Mouse (Mus musculus): ENCODE measurements around the gene Tsks. TPM values are rescaled to one million over a fixed set of nuclear protein-coding genes. Genes with fewer than 3 reads are reported as not detected.

Gene Tsks
- polyA plus RNA-seq, 1 experiment = not detected

GRCm38 (mm10) chr7:44970231-44970691 is 27.3 kb downstream of the Tsks start:
- Histone ChIP-seq H3K27ac (ENCODE audit: insufficient read depth, low read depth, low read length) (no peak overlapping the region), H3K4me1 (ENCODE audit: control insufficient read depth, insufficient read depth, low read length) (no peaks in the 10 kb centered on the region), H3K4me3 (ENCODE audit: insufficient read depth, low read length) (peak overlapping the region; percentile 46)
- TF ChIP-seq CTCF (IDR thresholded peaks at IDR 0.05; ENCODE audit: low read depth, low read length) (no peak), POLR2A (IDR thresholded peaks at IDR 0.05; ENCODE audit: borderline replicate concordance, low read depth, low read length) (no peak)

GRCm38 (mm10) chr7:44971142-44971541 is 28.1 kb downstream of the Tsks start:
- H3K4me1 ChIP-seq (ENCODE audit: control insufficient read depth, insufficient read depth, low read length) = no peaks in the 10 kb centered on the region
- H3K27ac ChIP-seq (ENCODE audit: insufficient read depth, low read depth, low read length) = no peak overlapping the region
- H3K4me3 ChIP-seq (ENCODE audit: insufficient read depth, low read length) = no peak overlapping the region
- TF ChIP-seq CTCF (IDR thresholded peaks at IDR 0.05; ENCODE audit: low read depth, low read length) (no peak), POLR2A (IDR thresholded peaks at IDR 0.05; ENCODE audit: borderline replicate concordance, low read depth, low read length) (no peak)

DNA sequence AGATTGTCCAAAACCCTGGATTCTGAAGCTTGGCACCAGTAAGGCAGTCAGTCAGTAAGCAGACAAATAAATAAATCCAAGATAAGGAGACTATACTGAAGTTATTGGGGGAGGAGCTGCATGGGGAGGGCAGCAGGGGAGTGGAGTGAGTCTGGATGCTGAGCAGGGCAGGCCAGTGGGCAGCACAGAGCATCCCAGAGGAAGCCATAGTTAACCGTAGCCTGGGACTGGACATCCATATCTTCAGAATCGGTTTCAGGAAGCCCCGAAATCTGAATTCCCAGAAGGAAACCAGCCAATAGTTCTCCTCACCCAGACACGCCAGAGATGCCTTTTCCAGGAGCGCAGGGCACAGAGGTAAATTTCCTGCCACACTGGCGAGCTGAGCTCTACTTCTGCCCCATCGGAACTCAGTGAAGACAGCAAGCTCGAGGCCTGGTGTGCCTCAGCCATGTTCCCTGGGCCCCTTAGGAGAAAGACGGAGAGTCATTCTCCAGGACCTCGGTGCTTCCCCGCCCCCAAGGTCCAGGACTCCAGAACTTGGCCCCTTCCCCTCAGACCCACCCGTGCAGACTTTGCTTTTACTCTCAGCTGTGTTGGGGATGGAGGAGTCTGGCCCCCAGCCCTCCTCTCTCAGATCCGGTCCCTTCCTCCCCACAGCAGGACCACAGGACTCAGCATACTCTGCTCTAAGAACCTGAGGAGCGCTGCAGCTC is 30.6 kb downstream of the Tsks start:
- no peak overlapping the region for H3K4me3 ChIP-seq (ENCODE audit: insufficient read depth, low read length)
- no peak for TF ChIP-seq CTCF (IDR thresholded peaks at IDR 0.05; ENCODE audit: low read depth, low read length)
- no peak for TF ChIP-seq POLR2A (IDR thresholded peaks at IDR 0.05; ENCODE audit: borderline replicate concordance, low read depth, low read length)
- H3K4me1 ChIP-seq (ENCODE audit: control insufficient read depth, insufficient read depth, low read length) = no peaks in the 10 kb centered on the region
- no peak overlapping the region for H3K27ac ChIP-seq (ENCODE audit: insufficient read depth, low read depth, low read length)

DNA sequence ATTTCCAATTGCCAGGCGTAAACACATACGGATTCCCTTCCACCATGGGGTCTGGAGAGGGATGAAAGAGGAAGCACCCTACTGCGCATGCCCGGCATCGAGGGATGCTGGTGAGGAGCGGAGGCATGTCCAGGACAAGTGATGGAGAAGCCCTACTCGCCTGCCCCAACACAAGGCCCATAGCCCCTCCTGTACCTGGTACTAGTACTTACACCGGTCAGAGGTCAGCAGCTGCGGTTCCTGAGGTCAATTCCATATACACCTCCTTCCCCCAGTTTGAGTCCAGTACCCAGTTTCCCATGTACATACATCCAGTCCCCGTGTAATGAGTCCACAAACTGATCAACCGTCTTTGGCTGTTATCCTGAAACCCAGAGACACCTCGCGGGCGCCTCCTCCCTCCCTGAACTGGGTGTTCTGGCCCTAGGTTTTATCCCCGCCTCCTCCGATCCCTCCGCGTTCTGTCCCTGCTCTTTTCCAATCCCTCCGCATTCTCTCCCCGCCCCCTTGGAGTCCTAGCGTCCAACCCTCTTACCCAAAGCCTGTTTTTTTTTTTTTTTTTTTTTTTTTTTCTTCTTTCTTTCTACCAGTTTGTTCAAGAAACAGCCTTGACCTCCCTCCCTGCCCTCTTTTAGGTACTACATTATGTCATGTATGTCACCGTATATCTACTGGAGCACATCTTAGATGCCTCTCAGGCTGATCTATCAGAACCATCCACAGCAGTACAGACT is 31.5 kb downstream of the Tsks start, which contains the start of gene Cpt1c:
TSS of gene Cpt1c (minus strand) at position 469 of the 734 bp plus-strand sequence.
- Histone ChIP-seq H3K4me1 (ENCODE audit: control insufficient read depth, insufficient read depth, low read length) (no peaks in the 10 kb centered on the region), H3K4me3 (ENCODE audit: insufficient read depth, low read length) (no peak within 1 kb of the TSS), H3K27ac (ENCODE audit: insufficient read depth, low read depth, low read length) (no peak within 1 kb of the TSS)
- TF ChIP-seq POLR2A (IDR thresholded peaks at IDR 0.05; ENCODE audit: borderline replicate concordance, low read depth, low read length) (no peak), CTCF (IDR thresholded peaks at IDR 0.05; ENCODE audit: low read depth, low read length) (no peak)

DNA sequence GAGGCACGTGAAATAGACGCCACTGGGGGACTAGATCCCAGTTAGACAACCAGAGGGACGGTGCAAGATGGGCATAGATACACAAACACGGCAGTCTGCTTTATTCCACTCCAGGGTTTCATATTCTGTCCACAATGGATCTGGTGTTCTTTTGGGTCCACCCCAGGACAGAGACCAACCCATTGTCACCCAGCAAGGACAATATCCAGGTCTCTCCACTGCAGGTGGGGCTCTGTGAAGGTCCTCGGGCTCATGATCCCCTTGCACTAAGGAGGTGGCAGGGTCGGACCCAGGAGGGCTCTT is 32.1 kb downstream of the Tsks start:
- no peak overlapping the region for H3K27ac ChIP-seq (ENCODE audit: insufficient read depth, low read depth, low read length)
- H3K4me1 ChIP-seq (ENCODE audit: control insufficient read depth, insufficient read depth, low read length) = no peaks in the 10 kb centered on the region
- no peak overlapping the region for H3K4me3 ChIP-seq (ENCODE audit: insufficient read depth, low read length)
- TF ChIP-seq POLR2A (IDR thresholded peaks at IDR 0.05; ENCODE audit: borderline replicate concordance, low read depth, low read length) (no peak), CTCF (IDR thresholded peaks at IDR 0.05; ENCODE audit: low read depth, low read length) (no peak)

GRCm38 (mm10) chr7:44978300-44978699 is 35.3 kb downstream of the Tsks start:
- Histone ChIP-seq H3K4me1 (ENCODE audit: control insufficient read depth, insufficient read depth, low read length) (no peaks in the 10 kb centered on the region), H3K4me3 (ENCODE audit: insufficient read depth, low read length) (no peak overlapping the region), H3K27ac (ENCODE audit: insufficient read depth, low read depth, low read length) (no peak overlapping the region)
- no peak for TF ChIP-seq POLR2A (IDR thresholded peaks at IDR 0.05; ENCODE audit: borderline replicate concordance, low read depth, low read length)
- no peak for TF ChIP-seq CTCF (IDR thresholded peaks at IDR 0.05; ENCODE audit: low read depth, low read length)

GRCm38 (mm10) chr7:44981539-44981938 is 38.5 kb downstream of the Tsks start:
- H3K4me1 ChIP-seq (ENCODE audit: control insufficient read depth, insufficient read depth, low read length) = peaks cover 6% of the 10 kb centered on the region; the same call in 1 of the 2 replicates
- H3K27ac ChIP-seq (ENCODE audit: insufficient read depth, low read depth, low read length) = no peak overlapping the region
- TF ChIP-seq POLR2A (IDR thresholded peaks at IDR 0.05; ENCODE audit: borderline replicate concordance, low read depth, low read length) = no peak
- no peak overlapping the region for H3K4me3 ChIP-seq (ENCODE audit: insufficient read depth, low read length)

DNA sequence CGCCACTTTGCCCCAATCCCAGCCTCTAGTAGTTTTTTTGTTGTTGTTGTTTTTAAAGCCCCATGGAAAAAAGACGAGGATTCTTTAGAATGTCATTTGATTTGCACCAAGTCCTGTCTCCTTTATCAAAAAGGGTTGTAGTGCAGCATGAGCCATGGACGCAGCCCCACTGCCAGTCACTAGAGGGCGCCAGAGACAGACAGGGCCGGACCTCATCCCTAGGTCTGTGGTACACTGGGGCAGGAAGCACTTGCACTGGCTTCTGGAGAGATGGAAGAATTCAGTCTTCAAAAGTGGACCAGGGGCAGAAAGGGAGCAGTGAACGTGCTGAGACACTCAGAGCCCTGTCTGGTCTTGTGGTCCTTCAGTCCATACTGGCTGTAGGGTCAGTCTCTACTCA is 40.1 kb downstream of the Tsks start:
- no peak overlapping the region for H3K27ac ChIP-seq (ENCODE audit: insufficient read depth, low read depth, low read length)

GRCm38 (mm10) chr7:44983944-44984832 is 41.2 kb downstream of the Tsks start:
- peaks cover 10% of the 10 kb centered on the region for H3K4me1 ChIP-seq (ENCODE audit: control insufficient read depth, insufficient read depth, low read length)
- TF ChIP-seq CTCF (IDR thresholded peaks at IDR 0.05; ENCODE audit: low read depth, low read length) = no peak
- no peak for TF ChIP-seq POLR2A (IDR thresholded peaks at IDR 0.05; ENCODE audit: borderline replicate concordance, low read depth, low read length)
- H3K27ac ChIP-seq (ENCODE audit: insufficient read depth, low read depth, low read length) = no peak overlapping the region
- H3K4me3 ChIP-seq (ENCODE audit: insufficient read depth, low read length) = no peak overlapping the region; the same call in 1 of the 2 replicates

More for the DNA sequence above, 40.1 kb downstream of the Tsks start:
- no peak for TF ChIP-seq POLR2A (IDR thresholded peaks at IDR 0.05; ENCODE audit: borderline replicate concordance, low read depth, low read length)
- TF ChIP-seq CTCF (IDR thresholded peaks at IDR 0.05; ENCODE audit: low read depth, low read length) = peak; percentile 67; the same call in 1 of the 2 replicates
- Histone ChIP-seq H3K4me1 (ENCODE audit: control insufficient read depth, insufficient read depth, low read length) (peaks cover 9% of the 10 kb centered on the region), H3K4me3 (ENCODE audit: insufficient read depth, low read length) (no peak overlapping the region)

Measured in bone marrow macrophage, adult 2 months (primary cell).